Mouse (Mus musculus) liver, adult 2 months (tissue): ENCODE data around the gene Eapp.
"Not testable (repeated sequence)": the region's sequence is repeated elsewhere in the genome, so short reads cannot be mapped to it uniquely, and the experiment has no call there.

Source experiments
- CTCF ChIP-seq: fragments of 200-500 bp; IDR thresholded peaks from 2 replicates; pipeline ENCODE4 v1.5.1; 2011; ENCODE audit warnings: low read depth, low read length, control low read depth
- POLR2A ChIP-seq: fragments of 200-500 bp; IDR thresholded peaks from 2 replicates; pipeline ENCODE4 v1.6.1; 2011; ENCODE audit warnings: low read length, control low read depth; ENCODE audit not compliant: insufficient read depth; ENCODE audit errors: extremely low read depth

DNA sequence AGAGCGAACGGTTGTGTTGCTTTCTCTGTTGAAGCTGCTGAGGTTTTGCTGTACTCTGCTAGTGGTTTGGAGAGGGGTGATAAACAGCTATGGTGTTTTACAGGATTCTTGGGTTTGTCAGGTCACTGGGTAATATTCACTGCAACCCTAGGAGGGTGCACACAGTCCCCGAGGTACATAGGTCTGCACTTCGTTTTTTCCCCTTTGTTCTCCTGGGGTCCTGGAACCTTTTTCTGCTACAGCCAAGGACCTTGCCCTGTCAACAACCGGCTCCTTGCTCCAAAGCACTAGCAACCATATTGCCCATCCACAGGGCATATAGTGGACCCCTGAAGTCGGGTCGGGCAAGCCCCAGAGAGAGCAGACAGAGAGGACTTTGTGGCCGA lies 14.8 kb upstream of the Eapp start:
- TF ChIP-seq CTCF, POLR2A: not testable (repeated sequence)
